Mouse (Mus musculus) thymus, postnatal 10 days (tissue): Measurements from ENCODE around the gene Itga6.

Experiments
- DNase-seq, 2 experiments: peaks; one replicate each; pipeline ENCODE4 v3.0.0; 2021; ENCODE audit warnings: low spot score in 2 of 2

Gene Itga6

GRCm38 (mm10) chr2:71805120-71805519, 59.7 kb downstream of the Itga6 start:
- no peak for DNase-seq

- DNase-seq: no peak
Observed at GRCm38 (mm10) chr2:71805611-71806567, 60.5 kb downstream of the Itga6 start.

- no peak for DNase-seq
Observed at GRCm38 (mm10) chr2:71809289-71809860, 64.0 kb downstream of the Itga6 start.

GRCm38 (mm10) chr2:71810010-71810409, 64.6 kb downstream of the Itga6 start:
- DNase-seq: no peak

GRCm38 (mm10) chr2:71810906-71811305, 65.5 kb downstream of the Itga6 start:
- no peak for DNase-seq

- peak; percentile 77 to 90 for DNase-seq
Observed at GRCm38 (mm10) chr2:71812221-71813021, 67.0 kb downstream of the Itga6 start.

GRCm38 (mm10) chr2:71813022-71813358, 67.6 kb downstream of the Itga6 start:
- DNase-seq: no peak

GRCm38 (mm10) chr2:71813371-71813770, 68.0 kb downstream of the Itga6 start:
- DNase-seq: peak; percentile 40 to 42

- peak; percentile 82 to 84 for DNase-seq
Observed at GRCm38 (mm10) chr2:71814016-71814415, 68.6 kb downstream of the Itga6 start.

- peak in 1 of 2 experiments; percentile 27 for DNase-seq
Observed at GRCm38 (mm10) chr2:71815279-71815678, 69.9 kb downstream of the Itga6 start.

- peak; percentile 63 to 71 for DNase-seq
Observed at GRCm38 (mm10) chr2:71816391-71817041, 71.1 kb downstream of the Itga6 start.

GRCm38 (mm10) chr2:71824146-71824545, 78.7 kb downstream of the Itga6 start:
- no peak for DNase-seq

GRCm38 (mm10) chr2:71827711-71828110, 82.3 kb downstream of the Itga6 start:
- no peak for DNase-seq

GRCm38 (mm10) chr2:71828928-71829327, 83.5 kb downstream of the Itga6 start:
- no peak for DNase-seq

- no peak for DNase-seq
Observed at GRCm38 (mm10) chr2:71833626-71834025, 88.2 kb downstream of the Itga6 start.

- no peak for DNase-seq
Observed at GRCm38 (mm10) chr2:71834371-71834770, 89.0 kb downstream of the Itga6 start.

GRCm38 (mm10) chr2:71835556-71835955, 90.1 kb downstream of the Itga6 start:
- DNase-seq: no peak

GRCm38 (mm10) chr2:71836232-71836631, 90.8 kb downstream of the Itga6 start:
- DNase-seq: no peak

- no peak for DNase-seq
Observed at GRCm38 (mm10) chr2:71837261-71837660, 91.8 kb downstream of the Itga6 start.

GRCm38 (mm10) chr2:71837791-71838190, 92.4 kb downstream of the Itga6 start:
- DNase-seq: peak; percentile 18 to 77

GRCm38 (mm10) chr2:71843316-71843715, 97.9 kb downstream of the Itga6 start:
- DNase-seq: peak in 1 of 2 experiments; percentile 23

GRCm38 (mm10) chr2:71844906-71845305, 99.5 kb downstream of the Itga6 start:
- no peak for DNase-seq
